ENCODE assay signal across 13 mouse cellular contexts in the genomic region with DNA sequence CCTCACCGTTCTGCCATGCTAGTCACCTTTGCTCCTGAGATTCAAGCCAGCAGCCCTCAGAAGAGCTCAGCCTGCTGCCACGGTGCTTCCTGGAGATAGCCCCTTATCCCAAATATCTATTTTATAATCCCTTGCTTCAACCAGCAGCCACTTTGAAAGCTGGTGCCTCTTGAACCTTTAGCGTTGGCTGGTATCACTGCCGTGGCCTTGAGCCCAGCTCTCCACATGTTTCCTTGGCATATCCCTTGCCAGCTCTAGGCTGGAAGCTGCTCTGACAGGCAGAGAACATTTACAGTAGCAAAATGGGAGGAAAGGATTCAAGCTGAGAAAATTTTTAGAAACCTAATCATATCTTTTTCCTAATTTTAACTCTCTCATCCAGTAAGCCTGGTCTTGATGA.
DNase-seq lines count a peak whose midpoint lies in the region; ATAC-seq and TF ChIP-seq lines count a peak whose summit lies in the region.
"Had no signal": no experiment of that assay in that cellular context is flagged by ENCODE, and none has a peak within 500 bp of the region (broad histone marks: within the 10 kb centered on the region; RNA-seq: fewer than 3 reads in every experiment).

No protein-coding gene starts in this region.

- ATAC-seq in granulocyte monocyte progenitor cell, adult 5-6 weeks (replicated peaks; ENCODE audit: poor library complexity, severe bottlenecking), result no peak

- DNase-seq in adrenal gland, adult (ENCODE audit: inconsistent age in 2 of 2, low spot score in 1 of 2), result peak; percentile 71 to 73
- DNase-seq in adrenal gland, postnatal 4 days (ENCODE audit: low spot score in 2 of 2), result no peak
- DNase-seq in layer of hippocampus, adult 9-11 months, result peak; percentile 18
- no peak for DNase-seq in layer of hippocampus, adult 11-12 months (ENCODE audit: low spot score)
- DNase-seq in brain, adult 2 months (ENCODE audit: low read depth, low spot score), result peak; percentile 86
- DNase-seq in gastrocnemius, adult 18-20 months (ENCODE audit: low spot score), result no peak
- DNase-seq: gastrocnemius, postnatal 36 days; kidney, adult 11 months had no signal

- TF ChIP-seq CTCF in cortical plate, adult 2 months (IDR thresholded peaks at IDR 0.05; ENCODE audit: extremely low read depth, insufficient read depth, low read length), result no peak

- TF ChIP-seq POLR2A in cortical plate, adult 2 months (IDR thresholded peaks at IDR 0.05; ENCODE audit: extremely low read depth, insufficient read depth, low read length), result no peak

- peaks cover 13% of the 10 kb centered on the region for H3K4me1 ChIP-seq in cortical plate, adult 2 months (ENCODE audit: control insufficient read depth, insufficient read depth, low read length)

- no peak overlapping the region for H3K4me3 ChIP-seq in cortical plate, adult 2 months (ENCODE audit: insufficient read depth, low read length)
- H3K4me3 ChIP-seq: embryonic facial prominence, embryonic 13.5 days; limb, embryonic 12.5 days; neural tube, embryonic 13.5 days had no signal

- H3K27ac ChIP-seq in cortical plate, adult 2 months (ENCODE audit: insufficient read depth, low read length), result peak overlapping the region; percentile 32
- H3K27ac ChIP-seq: embryonic facial prominence, embryonic 13.5 days; limb, embryonic 12.5 days; neural tube, embryonic 13.5 days had no signal

Comparison
In these comparisons a context has a peak if more than half of its experiments do, and no peak if none do; other contexts are left out.
1. DNase-seq: peak in adrenal gland, adult (2 of 2), layer of hippocampus, adult 9-11 months (single experiment) and brain, adult 2 months (single experiment); none in adrenal gland, postnatal 4 days (0 of 2), layer of hippocampus, adult 11-12 months (single experiment) and gastrocnemius, adult 18-20 months (single experiment).